Mouse (Mus musculus) WW6 (cell line): ENCODE measurements around the gene Ankrd39.
A peak's percentile ranks its signal among the peaks of the same experiment; 100 is the strongest.

Experiments used
- DNase-seq: peaks from one replicate; pipeline ENCODE4 v3.0.0-alpha.2; 2013; ENCODE audit warnings: low read depth, low spot score

Gene Ankrd39

GRCm38 (mm10) chr1:36546888-36547471 is at the start of gene Ankrd39:
Gene Ankrd39 (minus strand): TSS chr1:36547445.
- peak; percentile 93 for DNase-seq

GRCm38 (mm10) chr1:36596114-36596513 is 48.9 kb upstream of the Ankrd39 start:
- no peak for DNase-seq

GRCm38 (mm10) chr1:36595167-36595931 is 48.1 kb upstream of the Ankrd39 start:
- no peak for DNase-seq

- no peak for DNase-seq
Observed at GRCm38 (mm10) chr1:36593099-36593498, 45.9 kb upstream of the Ankrd39 start.

DNA sequence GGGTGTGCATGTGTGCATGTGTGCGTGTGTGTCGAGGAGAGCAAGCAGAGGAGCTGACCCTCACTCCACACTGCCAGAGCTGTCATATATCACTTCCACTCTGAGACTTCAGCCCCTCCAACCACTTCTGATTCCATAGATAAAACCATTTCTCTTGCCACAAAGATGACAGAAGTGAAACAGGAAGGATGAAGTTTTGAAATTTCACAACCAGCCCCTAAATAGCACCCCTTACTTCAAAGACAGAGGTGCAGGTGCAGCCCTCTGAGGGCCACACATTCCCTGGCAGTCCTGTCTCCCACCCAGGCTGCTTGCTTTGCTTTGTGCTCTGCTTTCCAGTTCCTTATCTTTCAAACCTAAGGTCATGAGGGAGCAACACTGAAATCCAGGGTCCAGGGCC is 44.2 kb upstream of the Ankrd39 start:
- no peak for DNase-seq

DNA sequence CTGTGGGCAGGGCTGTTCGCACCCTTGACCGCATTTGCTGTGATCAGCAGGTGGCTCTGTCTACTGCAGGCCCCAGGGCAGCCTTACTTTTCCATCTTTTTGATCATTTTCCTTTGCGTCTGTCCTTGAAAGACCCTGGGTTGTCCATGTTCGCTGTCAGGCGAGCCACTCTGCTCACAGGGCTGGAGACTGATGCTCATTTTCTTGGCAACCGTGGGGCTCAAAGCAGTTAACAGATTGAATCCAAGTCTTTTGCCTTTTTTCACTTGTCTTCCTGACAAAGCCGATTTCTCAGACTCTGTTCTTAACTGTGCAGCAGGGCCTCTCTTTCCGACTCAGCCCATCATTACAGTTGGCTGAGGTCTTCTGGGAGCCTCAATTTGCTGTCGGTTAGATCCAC is 43.4 kb upstream of the Ankrd39 start:
- DNase-seq, result no peak

- no peak for DNase-seq
Observed at GRCm38 (mm10) chr1:36589486-36589885, 42.2 kb upstream of the Ankrd39 start.

GRCm38 (mm10) chr1:36588476-36589450 is 41.5 kb upstream of the Ankrd39 start:
- no peak for DNase-seq

DNA sequence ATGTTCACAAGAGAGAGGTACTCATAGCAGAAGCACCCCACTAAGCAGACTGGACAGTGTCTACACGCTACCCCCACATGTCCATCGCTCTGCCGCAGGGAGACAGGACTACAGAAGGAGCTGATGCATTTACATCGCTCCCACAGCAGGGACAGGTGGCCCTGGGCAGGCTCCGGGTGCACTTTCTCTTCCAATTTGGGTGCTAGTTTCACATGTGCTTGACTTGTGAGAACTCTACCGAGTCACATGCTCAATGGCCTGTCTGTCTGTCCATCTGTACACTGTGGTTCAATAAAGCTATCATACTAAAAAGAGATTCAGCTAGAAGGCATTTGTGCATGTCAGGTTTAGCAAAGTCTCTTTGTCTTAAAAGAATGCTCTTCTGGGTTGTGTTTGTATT is 40.6 kb upstream of the Ankrd39 start:
- no peak for DNase-seq

DNA sequence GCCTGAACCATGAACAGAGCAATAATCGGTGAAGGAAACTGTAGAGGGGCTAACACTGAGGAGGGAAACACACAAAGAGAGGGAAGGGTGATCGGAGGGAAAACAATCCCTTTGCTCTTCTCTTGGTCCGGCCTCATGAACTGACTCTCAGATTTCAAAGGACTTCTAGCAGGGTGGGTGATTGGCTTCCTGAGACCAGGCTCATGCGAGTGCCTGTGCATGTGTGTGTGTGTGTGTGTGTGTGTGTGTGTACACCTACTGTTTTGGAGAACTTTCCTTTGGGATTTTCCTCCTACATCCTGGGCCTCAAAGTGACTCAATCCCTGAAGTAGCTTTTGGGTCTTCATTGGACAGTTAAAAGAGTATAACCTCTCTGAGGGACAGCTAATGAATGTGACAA is 39.0 kb upstream of the Ankrd39 start:
- no peak for DNase-seq

GRCm38 (mm10) chr1:36583408-36584116 is 36.3 kb upstream of the Ankrd39 start:
- DNase-seq, result no peak

- DNase-seq, result no peak
Observed at GRCm38 (mm10) chr1:36582211-36582610, 35.0 kb upstream of the Ankrd39 start.

- DNase-seq, result no peak
Observed at GRCm38 (mm10) chr1:36581260-36581659, 34.0 kb upstream of the Ankrd39 start.

GRCm38 (mm10) chr1:36580384-36581207 is 33.4 kb upstream of the Ankrd39 start:
- peak; percentile 38 for DNase-seq

DNA sequence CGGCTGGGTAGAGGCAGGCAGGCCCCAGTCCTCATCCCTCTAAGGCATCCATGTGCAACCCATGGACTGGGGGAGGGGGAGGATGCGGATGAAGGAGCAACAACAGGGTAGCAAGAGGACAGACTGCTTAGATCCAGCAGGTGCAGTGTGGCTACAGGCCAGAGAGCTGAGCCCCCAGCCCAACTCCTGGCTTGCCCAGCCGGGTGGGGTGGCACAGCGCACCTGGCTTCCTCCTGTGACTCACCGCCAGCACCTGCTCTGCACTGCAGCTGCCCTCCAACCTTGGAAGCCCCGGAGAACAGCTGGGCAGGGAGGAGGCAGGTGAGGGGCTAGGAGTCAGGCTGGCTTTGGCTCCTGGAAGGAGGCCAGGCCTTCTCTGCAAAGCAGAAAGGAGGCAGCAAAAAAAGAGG is 32.7 kb upstream of the Ankrd39 start:
- no peak for DNase-seq

- no peak for DNase-seq
Observed at GRCm38 (mm10) chr1:36576991-36577675, 29.9 kb upstream of the Ankrd39 start.

GRCm38 (mm10) chr1:36575347-36575746 is 28.1 kb upstream of the Ankrd39 start:
- no peak for DNase-seq

- no peak for DNase-seq
Observed at GRCm38 (mm10) chr1:36574196-36574955, 27.1 kb upstream of the Ankrd39 start.

DNA sequence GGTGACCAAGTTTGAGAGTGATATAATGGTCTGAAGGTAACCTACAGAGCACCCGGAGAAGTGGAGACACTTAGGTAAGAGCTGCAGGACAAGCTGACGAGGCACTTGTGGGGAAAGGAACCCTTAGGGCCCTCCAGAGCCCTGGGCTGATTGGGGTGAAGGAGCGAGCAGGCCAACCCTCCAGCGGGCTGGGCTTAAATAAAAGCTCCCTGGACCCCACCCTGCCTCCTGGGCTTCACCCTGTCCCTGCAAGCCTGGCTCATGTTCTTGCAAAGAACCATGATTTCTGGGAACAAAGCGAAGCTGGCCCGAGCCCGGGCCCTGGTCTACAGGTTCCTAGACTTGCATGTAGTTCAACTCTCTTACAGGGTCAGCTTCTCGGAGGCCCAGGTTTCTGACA is 26.3 kb upstream of the Ankrd39 start:
- DNase-seq, result no peak
